ENCODE assay signal across 16 mouse cellular contexts in genomic region chr17:25635806-25636205, GRCm38 (mm10). TPM values are rescaled to one million over a fixed set of nuclear protein-coding genes. Genes with fewer than 3 reads are reported as not detected.
A peak's percentile ranks its signal among the peaks of the same experiment; 100 is the strongest.
DNase-seq lines count a peak whose midpoint lies in the region; ATAC-seq and TF ChIP-seq lines count a peak whose summit lies in the region.
"Had no signal": no experiment of that assay in that cellular context is flagged by ENCODE, and none has a peak within 500 bp of the region (broad histone marks: within the 10 kb centered on the region; RNA-seq: fewer than 3 reads in every experiment).

No protein-coding gene starts in this region.

- ATAC-seq in embryonic facial prominence, embryonic 12.5 days (ENCODE audit: insufficient number of reproducible peaks, insufficient read depth, low FRiP score, low TSS enrichment), result no peak
- no peak for ATAC-seq in megakaryocyte progenitor cell, adult 5-6 weeks (replicated peaks; ENCODE audit: poor library complexity)
- ATAC-seq: activated CD4-positive, CD25-positive, alpha-beta regulatory T cell, adult 4 months; CD4-positive, CD25-positive, alpha-beta regulatory T cell, adult 4 months had no signal

- H3K9ac ChIP-seq in embryonic facial prominence, embryonic 12.5 days, result no peak overlapping the region
- H3K9ac ChIP-seq: intestine, embryonic 15.5 days had no signal

- no peaks in the 10 kb centered on the region for H3K9me3 ChIP-seq in embryonic facial prominence, embryonic 12.5 days
- no peaks in the 10 kb centered on the region for H3K9me3 ChIP-seq in limb, embryonic 10.5 days (replicated peaks)
- H3K9me3 ChIP-seq: intestine, embryonic 15.5 days had no signal

- TF ChIP-seq POLR2A in thymus, adult 2 months (IDR thresholded peaks at IDR 0.05; ENCODE audit: control insufficient read depth, extremely low read depth, insufficient read depth, low read length, poor library complexity), result no peak

- DNase-seq in layer of hippocampus, adult 11-12 months (ENCODE audit: low spot score), result peak; percentile 58
- DNase-seq in layer of hippocampus, postnatal 36 days, result no peak
- peak; percentile 92 for DNase-seq in brain, adult 2 months (ENCODE audit: low read depth, low spot score)
- no peak for DNase-seq in limb, embryonic 10.5 days (ENCODE audit: low spot score)
- no peak for DNase-seq in thymus, adult 2 months
- DNase-seq: cerebellum, adult 2 months; kidney, postnatal 36 days; retina, postnatal 1 day; thymus, postnatal 14 days had no signal

- no peaks in the 10 kb centered on the region for H3K27me3 ChIP-seq in embryonic facial prominence, embryonic 12.5 days
- peaks cover 5% of the 10 kb centered on the region; the same call in 1 of the 2 replicates for H3K27me3 ChIP-seq in limb, embryonic 10.5 days (ENCODE audit: low read depth, poor library complexity, severe bottlenecking)
- no peaks in the 10 kb centered on the region for H3K27me3 ChIP-seq in thymus, adult 2 months (ENCODE audit: control insufficient read depth, insufficient read depth, low read length)
- H3K27me3 ChIP-seq: intestine, embryonic 15.5 days had no signal

- H3K4me2 ChIP-seq in embryonic facial prominence, embryonic 12.5 days (replicated peaks), result no peak overlapping the region
- H3K4me2 ChIP-seq: intestine, embryonic 15.5 days; liver, embryonic 11.5 days; midbrain, embryonic 11.5 days had no signal

- no peak overlapping the region for H3K4me3 ChIP-seq in embryonic facial prominence, embryonic 12.5 days
- no peak overlapping the region for H3K4me3 ChIP-seq in limb, embryonic 10.5 days
- H3K4me3 ChIP-seq in thymus, adult 2 months (ENCODE audit: control insufficient read depth, insufficient read depth, low read length), result no peak overlapping the region
- H3K4me3 ChIP-seq: intestine, embryonic 15.5 days had no signal

- H3K36me3 ChIP-seq in embryonic facial prominence, embryonic 12.5 days, result peaks cover 23% of the 10 kb centered on the region
- peaks cover 31% of the 10 kb centered on the region for H3K36me3 ChIP-seq in limb, embryonic 10.5 days
- H3K36me3 ChIP-seq in thymus, adult 2 months (ENCODE audit: control insufficient read depth, insufficient read depth, low read length), result no peaks in the 10 kb centered on the region

- TF ChIP-seq CTCF in thymus, adult 2 months (IDR thresholded peaks at IDR 0.05; ENCODE audit: borderline replicate concordance, control insufficient read depth, extremely low read depth, insufficient read depth, low read length, poor library complexity), result no peak

- peak overlapping the region; percentile 32; the same call in 1 of the 2 replicates for H3K27ac ChIP-seq in embryonic facial prominence, embryonic 12.5 days
- peak overlapping the region; percentile 80 for H3K27ac ChIP-seq in limb, embryonic 10.5 days
- H3K27ac ChIP-seq in thymus, adult 2 months (ENCODE audit: control insufficient read depth, insufficient read depth, low read length), result no peak overlapping the region
- H3K27ac ChIP-seq: intestine, embryonic 15.5 days had no signal

- H3K4me1 ChIP-seq in embryonic facial prominence, embryonic 12.5 days, result 0 out of 2 replicates have a peak, but pooled peaks cover 7% of the 10 kb centered on the region
- H3K4me1 ChIP-seq in limb, embryonic 10.5 days, result peaks cover 58% of the 10 kb centered on the region
- no peaks in the 10 kb centered on the region for H3K4me1 ChIP-seq in thymus, adult 2 months (replicated peaks; ENCODE audit: control insufficient read depth, insufficient read depth, low read length)
- H3K4me1 ChIP-seq: intestine, embryonic 15.5 days had no signal

- WGBS in embryonic facial prominence, embryonic 12.5 days, result 76% methylated on average over 5 of the region's 5 CpGs
- 88% methylated on average over 5 of the region's 5 CpGs for WGBS in limb, embryonic 10.5 days
- 97% methylated on average over 5 of the region's 5 CpGs for WGBS in thymus, adult 2 months

RNA-seq across cellular contexts. Expression of gene Lmf1, which starts 56.9 kb away (rescaled TPM):
- 10 to 100 TPM; 28.3 to 28.8 TPM for total RNA-seq in layer of hippocampus, postnatal 36 days (2021)
- polyA plus RNA-seq in embryonic facial prominence, embryonic 12.5 days (2016; fragmentation: Nextera tagmentation; extraction: Ambion mirVana), result 29.4 and 31.4 TPM in 2 replicates
- 28.9 and 29.0 TPM in 2 replicates for polyA plus RNA-seq in limb, embryonic 10.5 days (2016; fragmentation: Nextera tagmentation; extraction: Ambion mirVana)
- polyA plus RNA-seq in thymus, adult 2 months (2012; rRNA removed), result 25.2 and 25.8 TPM in 2 replicates
- 23.2 and 25.6 TPM in 2 replicates for total RNA-seq in megakaryocyte progenitor cell, adult 5-6 weeks (2015)
- 11.7 and 14.1 TPM in 2 replicates for total RNA-seq in megakaryocyte progenitor cell, adult 5-6 weeks (2017)

Comparison
In these comparisons a context has a peak if more than half of its experiments do, and no peak if none do; other contexts are left out.
1. DNase-seq: peak in layer of hippocampus, adult 11-12 months (single experiment) and brain, adult 2 months (single experiment); none in layer of hippocampus, postnatal 36 days (0 of 2), limb, embryonic 10.5 days (single experiment) and thymus, adult 2 months (single experiment).